Mouse (Mus musculus) G1E (cell line): ENCODE data around the gene Spred1. TPM values are rescaled to one million over a fixed set of nuclear protein-coding genes. Genes with fewer than 3 reads are reported as not detected.

Experiments
- ATAC-seq: 2 replicates; pipeline ENCODE4 v1.8.0; 2016; ENCODE audit warnings: mild to moderate bottlenecking; ENCODE audit not compliant: insufficient number of reproducible peaks, poor library complexity, low FRiP score, severe bottlenecking; ENCODE audit errors: extremely low read depth
- DNase-seq: peaks from one replicate; pipeline ENCODE4 v3.0.0; 2012; ENCODE audit warnings: low spot score
- H3K27me3 ChIP-seq: 2 replicates; pipeline ENCODE4 v1.6.1; 2012; ENCODE audit warnings: mild to moderate bottlenecking, low read length, inconsistent platforms; ENCODE audit not compliant: insufficient read depth
- H3K36me3 ChIP-seq: replicated peaks from 2 replicates; pipeline ENCODE3; 2012; ENCODE audit warnings: mild to moderate bottlenecking, inconsistent platforms
- H3K4me1 ChIP-seq: 2 replicates; pipeline ENCODE4 v1.6.1; 2012; ENCODE audit warnings: low read depth, low read length, inconsistent platforms, mixed read lengths; ENCODE audit not compliant: insufficient read depth
- H3K4me3 ChIP-seq: 2 replicates; pipeline ENCODE4 v1.5.1; 2012; ENCODE audit warnings: low read depth, mild to moderate bottlenecking, inconsistent platforms, low read length, moderate library complexity, mixed read lengths
- H3K9me3 ChIP-seq: replicated peaks from 2 replicates; pipeline ENCODE4 v1.6.1; 2012; ENCODE audit warnings: inconsistent platforms
- CTCF ChIP-seq: IDR thresholded peaks from 2 replicates; pipeline ENCODE4 v1.5.1; 2012; ENCODE audit warnings: low read depth, low read length, inconsistent platforms, mixed read lengths
- GATA1 ChIP-seq: IDR thresholded peaks from 2 replicates; pipeline ENCODE4 v1.6.1; 2012; ENCODE audit warnings: borderline replicate concordance, low read length, inconsistent platforms, mixed read lengths
- GATA2 ChIP-seq: IDR thresholded peaks from 2 replicates; pipeline ENCODE4 v1.6.1; 2012; ENCODE audit warnings: low read depth, low read length, inconsistent platforms, borderline replicate concordance
- POLR2AphosphoS5 ChIP-seq: IDR thresholded peaks from 2 replicates; pipeline ENCODE4 v1.6.1; 2012; ENCODE audit warnings: low read depth, low read length, inconsistent platforms; ENCODE audit not compliant: insufficient replicate concordance
- TAL1 ChIP-seq: conservative IDR thresholded peaks from 2 replicates; pipeline ENCODE4 v1.6.1; 2012; ENCODE audit warnings: low read depth, low read length, inconsistent platforms, mixed read lengths
- polyA plus RNA-seq: library from polyadenylated mRNA; stranded (reverse); fragments of >175 nt; gene quantifications from 2 replicates; pipeline ENCODE4 v1.2.3, GENCODE M21; 2012
- total RNA-seq, 2 experiments: library from RNA; stranded (forward) in 1 of 2; stranded (reverse) in 1 of 2; fragments of 200-1000 nt in 1 of 2; fragments of >200 nt in 1 of 2; fragmentation: Nextera tagmentation in 1 of 2; gene quantifications; 2 replicates each; pipeline ENCODE4 v1.2.3; 2014 to 2017

The Spred1 gene
- total RNA-seq (2014; fragmentation: Nextera tagmentation) = 42.1 and 52.2 TPM in 2 replicates
- 76.0 and 78.1 TPM in 2 replicates for total RNA-seq (2017)
- polyA plus RNA-seq = 3.9 and 5.4 TPM in 2 replicates

GRCm38 (mm10) chr2:117121212-117121983 is at the start of gene Spred1:
TSS of gene Spred1 (plus strand) at chr2:117121374.
- Histone ChIP-seq H3K27me3 (no peaks in the 10 kb centered on the region), H3K36me3 (peaks cover 3% of the 10 kb centered on the region), H3K9me3 (no peaks in the 10 kb centered on the region), H3K4me1 (peaks cover 22% of the 10 kb centered on the region), H3K4me3 (peak within 1 kb of the TSS; percentile 95)
- DNase-seq (peak; percentile 17), ATAC-seq (no peak)
- no peak for TF ChIP-seq TAL1
- TF ChIP-seq GATA2 = no peak
- no peak for TF ChIP-seq CTCF
- TF ChIP-seq GATA1 = no peak
- TF ChIP-seq POLR2AphosphoS5 = no peak

- H3K4me1 ChIP-seq = no peaks in the 10 kb centered on the region
- H3K27me3 ChIP-seq = peaks cover 3% of the 10 kb centered on the region
- H3K4me3 ChIP-seq = no peak overlapping the region
- TF ChIP-seq TAL1 (no peak), POLR2AphosphoS5 (no peak), CTCF (no peak), GATA1 (no peak), GATA2 (no peak)
- DNase-seq = no peak
- no peaks in the 10 kb centered on the region for H3K36me3 ChIP-seq
- no peak for ATAC-seq
- H3K9me3 ChIP-seq = no peaks in the 10 kb centered on the region
These were observed 49.6 kb upstream of the Spred1 start for GRCm38 (mm10) chr2:117071596-117071995.

- no peaks in the 10 kb centered on the region; the same call in 1 of the 2 replicates for H3K27me3 ChIP-seq
- ATAC-seq (no peak), DNase-seq (no peak)
- no peak for TF ChIP-seq CTCF
- TF ChIP-seq GATA2 = no peak
- TF ChIP-seq GATA1 = no peak
- no peak for TF ChIP-seq TAL1
- no peak for TF ChIP-seq POLR2AphosphoS5
- no peaks in the 10 kb centered on the region for H3K36me3 ChIP-seq
- H3K4me1 ChIP-seq = no peaks in the 10 kb centered on the region
- no peaks in the 10 kb centered on the region for H3K9me3 ChIP-seq
- H3K4me3 ChIP-seq = no peak overlapping the region
These were observed 42.5 kb upstream of the Spred1 start for GRCm38 (mm10) chr2:117078711-117079110.

- H3K4me1 ChIP-seq = no peaks in the 10 kb centered on the region
- H3K9me3 ChIP-seq = no peaks in the 10 kb centered on the region
- no peaks in the 10 kb centered on the region; the same call in 1 of the 2 replicates for H3K27me3 ChIP-seq
- no peak for DNase-seq
- TF ChIP-seq GATA2 (no peak), POLR2AphosphoS5 (no peak), GATA1 (no peak), TAL1 (no peak), CTCF (no peak)
- H3K4me3 ChIP-seq = no peak overlapping the region
- H3K36me3 ChIP-seq = no peaks in the 10 kb centered on the region
- ATAC-seq = no peak
These were observed 41.6 kb upstream of the Spred1 start for GRCm38 (mm10) chr2:117079621-117080020.

- TF ChIP-seq GATA1 = no peak
- TF ChIP-seq TAL1 = no peak
- TF ChIP-seq GATA2 = no peak
- TF ChIP-seq CTCF = no peak
- TF ChIP-seq POLR2AphosphoS5 = no peak
- H3K4me3 ChIP-seq = no peak overlapping the region
- H3K36me3 ChIP-seq = no peaks in the 10 kb centered on the region
- no peaks in the 10 kb centered on the region for H3K9me3 ChIP-seq
- H3K4me1 ChIP-seq = peaks cover 39% of the 10 kb centered on the region
- DNase-seq = no peak
- H3K27me3 ChIP-seq = no peaks in the 10 kb centered on the region
- no peak for ATAC-seq
These were observed 35.0 kb upstream of the Spred1 start for GRCm38 (mm10) chr2:117086002-117086765.

- peaks cover 45% of the 10 kb centered on the region for H3K4me1 ChIP-seq
- no peaks in the 10 kb centered on the region for H3K36me3 ChIP-seq
- ATAC-seq = no peak
- H3K9me3 ChIP-seq = no peaks in the 10 kb centered on the region
- no peak for TF ChIP-seq TAL1
- no peak for TF ChIP-seq GATA1
- TF ChIP-seq CTCF = no peak
- TF ChIP-seq POLR2AphosphoS5 = no peak
- DNase-seq = no peak
- no peak overlapping the region for H3K4me3 ChIP-seq
- H3K27me3 ChIP-seq = no peaks in the 10 kb centered on the region
These were observed 34.3 kb upstream of the Spred1 start for GRCm38 (mm10) chr2:117086766-117087457.
